Mouse (Mus musculus): ENCODE measurements around the gene Gdi1.

The Gdi1 gene

DNA sequence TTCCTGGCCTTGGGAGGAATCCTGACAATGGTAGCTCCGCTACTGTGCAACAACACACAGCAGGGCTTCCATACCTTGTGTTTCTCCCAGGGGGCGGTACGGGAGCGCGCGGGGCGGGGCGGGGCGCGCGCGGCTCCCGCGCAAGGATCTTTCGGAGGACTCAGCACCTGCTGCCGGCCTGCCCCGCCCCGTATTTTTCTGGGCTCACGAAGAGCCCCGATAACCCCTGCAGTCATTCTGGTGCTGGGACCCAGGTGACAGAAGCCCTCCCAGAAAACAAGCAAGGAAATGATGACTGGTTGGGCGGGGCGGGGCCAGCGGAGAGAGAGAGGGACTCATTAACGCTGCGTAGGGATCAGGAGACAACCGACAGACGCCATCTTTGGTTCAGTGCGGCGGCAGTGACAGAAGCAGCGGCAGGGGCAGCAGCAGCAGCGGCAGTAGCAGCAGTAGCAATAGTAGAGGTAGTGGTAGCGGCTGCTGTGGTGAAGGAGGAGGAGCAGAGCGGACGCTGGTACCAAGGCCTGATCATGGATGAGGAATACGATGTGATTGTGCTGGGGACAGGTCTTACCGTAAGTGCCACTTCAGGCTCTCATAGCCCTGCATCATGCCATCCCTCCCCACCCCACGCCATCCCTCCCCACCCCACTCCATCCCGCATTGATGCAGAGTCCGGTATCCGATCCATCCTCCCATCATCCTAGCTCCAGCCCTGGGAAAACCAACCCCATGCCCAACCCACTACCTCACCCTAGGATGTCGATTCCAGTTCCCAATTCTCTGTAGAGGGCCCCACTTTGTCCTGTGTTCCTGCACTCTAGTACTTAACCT lies at the start of gene Gdi1:
Gene Gdi1, plus strand, starts transcription at position 132 of the 834 bp plus-strand sequence.
- peak; percentile 81 to 83 for DNase-seq

GRCm38 (mm10) chrX:74257746-74258145 lies 47.1 kb upstream of the Gdi1 start:
- no peak for DNase-seq

- DNase-seq: no peak
Measured at GRCm38 (mm10) chrX:74269736-74270061, 35.1 kb upstream of the Gdi1 start.

DNA sequence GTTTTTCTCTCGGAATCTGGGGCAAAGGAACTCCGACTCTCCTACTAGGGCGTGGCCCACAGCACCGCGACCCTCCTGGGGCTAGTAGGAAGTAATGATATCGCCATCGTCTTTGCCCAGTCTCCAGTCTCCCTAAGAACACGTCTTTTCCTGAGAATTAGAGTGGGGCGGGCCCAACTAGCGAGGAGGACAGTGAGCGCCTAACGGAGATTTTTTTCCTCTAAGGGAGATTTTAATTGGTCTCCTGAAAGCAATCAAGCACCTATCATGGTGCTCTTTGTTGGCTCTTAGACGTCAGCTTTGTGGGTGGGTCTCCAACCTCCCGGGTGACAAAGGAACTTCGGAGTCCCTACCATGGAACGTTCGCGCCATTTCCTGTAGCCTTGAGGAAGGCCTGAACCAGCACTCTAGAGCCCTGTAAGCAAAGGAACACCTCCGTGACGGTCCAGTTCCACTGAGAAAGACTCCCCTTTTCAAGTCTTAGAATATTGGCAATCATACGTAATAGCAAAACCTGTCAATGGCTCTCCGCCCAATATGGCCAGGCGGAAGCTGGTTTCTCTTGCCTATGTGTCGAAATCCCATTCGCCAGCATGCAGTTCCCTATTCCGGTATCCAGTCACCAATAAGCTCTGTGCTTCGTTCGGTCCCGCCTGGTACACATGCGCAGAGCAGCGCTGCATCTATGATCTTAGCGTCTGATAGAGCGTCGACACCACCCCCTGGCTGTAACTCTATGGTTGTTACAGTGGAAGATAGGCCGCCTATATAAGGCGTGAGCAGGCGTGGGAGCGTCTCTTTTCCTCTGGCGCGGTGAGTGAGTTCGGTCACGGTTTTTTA lies 34.5 kb upstream of the Gdi1 start, which contains the start of gene Rpl10:
Gene Rpl10, plus strand, starts transcription at position 751 of the 840 bp plus-strand sequence.
- DNase-seq: peak; percentile 89 to 93

- peak; percentile 36 to 43 for DNase-seq
Measured at GRCm38 (mm10) chrX:74270902-74271551, 33.8 kb upstream of the Gdi1 start.

GRCm38 (mm10) chrX:74273422-74274322 lies 31.1 kb upstream of the Gdi1 start:
- peak in 1 of 2 experiments; percentile 16 for DNase-seq

- no peak for DNase-seq
Measured at GRCm38 (mm10) chrX:74277916-74278315, 26.9 kb upstream of the Gdi1 start.

GRCm38 (mm10) chrX:74281041-74281731 lies 23.6 kb upstream of the Gdi1 start:
- DNase-seq: no peak

DNA sequence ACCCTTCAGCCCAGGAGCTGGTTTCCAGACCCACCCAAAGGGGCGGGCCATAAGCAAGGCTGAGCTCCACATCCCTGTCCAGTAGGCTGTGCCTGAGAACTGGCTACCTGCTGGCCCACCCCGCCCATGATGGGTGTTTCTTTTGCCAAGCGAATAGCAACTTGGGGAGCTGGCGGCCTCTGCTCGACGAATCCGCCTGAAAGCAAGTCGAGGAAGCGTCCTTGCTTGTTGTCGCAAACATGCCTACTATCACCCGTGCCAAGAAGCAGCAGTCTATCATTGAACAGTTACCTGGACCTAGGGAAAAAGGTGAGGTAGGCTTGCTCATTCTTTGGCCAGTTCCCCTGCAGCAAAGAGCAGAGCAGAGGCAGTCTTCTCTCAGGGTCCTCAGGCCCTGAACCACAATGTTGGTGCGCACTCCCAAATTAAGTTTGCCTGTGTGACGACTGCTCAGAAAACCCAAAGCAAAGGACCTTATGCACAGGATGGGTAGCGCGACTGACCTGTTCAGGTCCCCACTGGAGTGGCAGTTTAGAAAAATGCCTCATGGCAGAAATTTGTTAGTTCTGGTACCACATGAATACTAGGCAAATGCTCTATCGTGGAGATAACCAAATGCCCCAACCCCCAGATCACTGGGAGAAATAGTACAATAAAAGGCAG lies 22.9 kb upstream of the Gdi1 start, which contains the start of the genes Taz and Dnase1l1:
Gene Taz, plus strand, starts transcription at position 181 of the 663 bp plus-strand sequence.
Gene Dnase1l1, minus strand, starts transcription at position 606 of the 663 bp plus-strand sequence.
- peak; percentile 69 to 81 for DNase-seq

- DNase-seq: peak; percentile 90 to 93
Measured at GRCm38 (mm10) chrX:74282395-74283091, 22.3 kb upstream of the Gdi1 start.

DNA sequence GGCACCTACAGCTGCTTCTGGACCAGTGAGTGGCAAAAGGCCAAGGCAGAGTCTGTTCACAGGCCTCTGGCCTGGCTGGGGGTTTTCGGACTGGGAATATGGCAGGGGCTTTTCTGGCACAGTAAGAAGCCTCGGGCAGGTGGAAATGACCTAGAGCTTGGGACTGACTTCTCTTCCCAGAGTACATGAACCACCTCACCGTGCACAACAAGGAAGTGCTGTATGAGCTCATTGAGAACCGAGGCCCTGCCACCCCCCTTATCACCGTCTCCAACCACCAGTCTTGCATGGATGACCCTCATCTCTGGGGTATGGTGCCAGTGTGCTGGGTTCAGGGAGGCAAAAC lies 21.7 kb upstream of the Gdi1 start:
- DNase-seq: no peak

DNA sequence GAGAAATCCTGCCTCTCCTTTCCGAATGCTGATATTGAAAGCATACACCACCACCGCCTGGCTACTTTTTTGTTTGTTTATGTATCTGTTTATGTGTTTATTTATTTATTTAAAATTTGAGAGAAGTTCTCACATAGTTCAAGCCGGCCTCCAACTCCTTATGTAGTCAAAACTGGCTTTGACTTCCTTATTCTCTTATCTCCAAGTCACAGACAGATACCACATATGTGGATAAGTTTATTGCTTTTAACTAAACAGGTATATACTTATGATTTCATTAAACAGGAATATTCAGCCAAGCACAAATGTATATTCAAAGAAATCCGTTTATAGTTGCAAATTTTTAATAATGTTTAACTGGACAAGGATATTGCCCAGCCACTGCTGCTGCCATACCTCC lies 11.4 kb upstream of the Gdi1 start:
- DNase-seq: no peak

DNA sequence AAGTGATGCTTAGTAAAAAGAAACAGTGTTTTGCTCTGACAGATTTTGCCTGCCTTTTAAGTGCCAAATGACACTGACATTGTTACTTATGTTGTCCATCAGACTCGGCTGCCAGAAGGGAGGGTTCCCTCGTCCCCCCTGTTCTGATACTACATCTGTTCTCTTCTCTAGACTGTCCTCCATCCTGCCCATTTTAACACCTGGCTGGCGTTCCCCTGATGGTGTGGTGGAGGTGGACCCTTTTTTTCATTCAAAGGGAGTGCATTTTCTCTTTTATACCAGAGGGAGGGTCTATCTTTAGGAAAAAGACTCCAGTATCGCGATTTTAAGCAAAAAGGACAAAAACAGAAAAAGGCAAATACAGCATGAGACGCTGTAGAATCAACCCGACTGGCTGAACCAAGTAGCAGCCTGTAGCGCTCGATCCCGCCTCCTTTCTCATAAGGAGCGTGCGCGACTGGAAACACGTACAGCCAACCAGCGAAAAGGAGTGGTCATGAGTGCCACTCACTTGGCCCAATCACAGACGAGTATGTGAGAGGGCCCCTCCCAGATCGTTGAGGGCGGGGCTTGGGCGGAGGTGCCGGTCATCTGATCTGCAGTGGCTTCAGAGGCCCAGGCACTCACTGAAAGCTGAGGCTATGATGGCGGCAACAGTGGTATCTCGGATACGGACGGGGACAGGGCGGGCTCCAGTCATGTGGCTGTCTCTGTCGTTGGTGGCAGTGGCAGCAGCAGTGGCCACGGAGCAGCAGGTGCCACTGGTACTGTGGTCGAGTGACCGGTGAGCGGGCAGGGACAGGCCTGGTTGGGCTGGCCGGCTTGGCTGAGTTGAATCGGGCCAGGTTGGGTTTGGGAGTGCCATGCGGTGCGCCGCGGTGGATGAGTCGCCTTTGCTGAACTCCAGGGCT lies 8.0 kb upstream of the Gdi1 start, which contains the start of gene Atp6ap1:
Gene Atp6ap1, plus strand, starts transcription at position 560 of the 911 bp plus-strand sequence.
- DNase-seq: peak; percentile 95 to 97

- no peak for DNase-seq
Measured at GRCm38 (mm10) chrX:74298348-74298747, 6.5 kb upstream of the Gdi1 start.

- DNase-seq: no peak
Measured at GRCm38 (mm10) chrX:74299721-74300120, 5.1 kb upstream of the Gdi1 start.

DNA sequence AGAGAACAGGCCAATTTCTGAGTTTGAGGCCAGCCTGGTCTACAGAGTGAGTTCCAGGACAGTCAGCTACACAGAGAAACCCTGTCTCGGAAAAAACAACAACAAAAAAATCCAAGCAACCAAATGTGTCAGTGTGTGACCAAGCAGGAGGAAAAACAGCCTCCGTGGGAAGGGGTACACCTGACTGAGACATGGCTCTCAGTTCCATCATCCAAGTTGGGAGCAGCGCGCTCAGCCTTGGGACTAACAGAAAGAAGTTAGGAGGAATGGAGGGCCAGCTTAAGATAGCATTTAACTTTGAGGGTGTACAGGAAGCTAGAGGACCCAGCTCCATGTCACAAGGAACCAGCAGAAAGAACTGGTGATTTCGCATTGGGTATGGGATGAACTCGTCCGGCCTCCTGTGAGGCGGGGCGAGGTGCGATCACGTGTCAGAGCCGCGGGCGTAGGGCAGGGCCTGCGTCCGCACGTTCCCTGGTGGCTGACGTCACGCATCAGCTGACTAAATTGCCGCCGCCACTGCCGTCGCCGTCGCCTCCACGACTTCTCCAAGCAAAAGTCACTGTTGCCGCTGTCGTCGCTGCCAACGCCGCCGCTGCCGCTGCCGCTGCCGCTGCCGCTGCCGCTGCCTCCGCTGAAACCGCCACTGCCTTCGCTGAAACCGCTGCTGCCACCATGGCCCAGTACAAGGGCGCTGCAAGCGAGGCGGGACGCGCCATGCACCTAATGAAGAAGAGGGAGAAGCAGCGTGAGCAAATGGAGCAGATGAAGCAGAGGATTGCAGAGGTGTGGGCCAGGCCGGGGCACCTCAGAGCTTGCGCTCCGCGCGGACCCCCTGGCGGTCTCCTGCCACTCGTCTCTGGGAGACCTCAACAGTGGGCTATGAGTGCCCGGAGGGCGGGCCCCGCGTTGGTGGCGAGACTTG lies 8.0 kb downstream of the Gdi1 start, which contains the start of gene Fam50a:
Gene Fam50a, plus strand, starts transcription at position 494 of the 925 bp plus-strand sequence.
- peak; percentile 91 to 93 for DNase-seq

DNA sequence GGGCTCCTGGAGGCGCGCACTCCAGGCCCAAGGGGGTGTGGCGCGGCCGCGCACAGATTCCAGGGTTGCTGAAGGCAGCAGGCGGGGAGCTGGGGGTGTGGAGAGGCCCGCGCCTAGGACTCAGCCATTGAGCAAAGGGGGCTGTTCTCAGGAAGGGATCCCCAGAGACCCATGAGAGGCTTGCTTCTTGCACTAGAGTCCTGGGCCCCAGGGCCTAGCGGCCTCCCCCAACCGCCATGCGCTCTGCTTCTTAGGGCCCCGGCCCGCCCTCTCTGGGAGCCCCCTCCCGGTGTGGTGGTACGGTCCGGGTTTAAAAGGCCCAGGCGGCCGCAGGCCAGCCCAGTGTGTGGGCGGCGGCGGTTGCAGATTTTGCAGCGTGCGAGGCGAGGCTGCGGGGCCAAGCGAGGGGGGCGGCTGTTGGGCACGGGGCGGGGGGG lies 23.9 kb downstream of the Gdi1 start, which contains the start of gene Plxna3:
Gene Plxna3, plus strand, starts transcription at position 342 of the 437 bp plus-strand sequence.
- peak; percentile 79 to 85 for DNase-seq

Data from cerebellum, postnatal 10 days (tissue).